ENCODE assay signal across 8 mouse cellular contexts in the genomic region with DNA sequence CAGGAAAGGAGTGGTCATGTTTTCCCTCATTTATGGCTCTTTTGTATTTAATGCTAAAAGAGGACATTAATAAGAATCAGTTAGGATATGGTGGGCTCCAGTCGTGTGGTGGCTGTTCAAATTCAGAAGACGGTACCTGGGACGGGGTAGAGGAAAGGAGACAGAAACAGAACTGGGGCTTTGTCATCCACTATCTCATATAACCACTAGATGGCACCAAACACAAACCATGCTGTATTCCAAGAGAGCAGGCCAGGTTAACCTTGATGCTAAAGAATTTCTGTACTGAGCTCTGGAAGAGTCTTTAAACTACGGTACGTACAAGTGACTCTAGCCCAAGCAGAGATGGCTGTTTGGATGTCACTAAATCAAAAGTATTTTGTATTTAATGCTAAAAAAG.
DNase-seq lines count a peak whose midpoint lies in the region; ATAC-seq lines count a peak whose summit lies in the region.

No protein-coding gene starts in this region.

- no peak overlapping the region for H3K27ac ChIP-seq in forebrain, embryonic 12.5 days
- no peak overlapping the region for H3K27ac ChIP-seq in midbrain, embryonic 13.5 days

- WGBS in forebrain, embryonic 12.5 days, result 46% methylated on average over 5 of the region's 5 CpGs
- 45% methylated on average over 5 of the region's 5 CpGs for WGBS in midbrain, embryonic 13.5 days

- H3K9ac ChIP-seq in forebrain, embryonic 12.5 days, result no peak overlapping the region
- no peak overlapping the region for H3K9ac ChIP-seq in midbrain, embryonic 13.5 days (replicated peaks)

- no peak overlapping the region for H3K4me2 ChIP-seq in forebrain, embryonic 12.5 days
- no peak overlapping the region for H3K4me2 ChIP-seq in midbrain, embryonic 13.5 days (replicated peaks)

- H3K36me3 ChIP-seq in forebrain, embryonic 12.5 days (replicated peaks), result no peaks in the 10 kb centered on the region
- H3K36me3 ChIP-seq in midbrain, embryonic 13.5 days, result no peaks in the 10 kb centered on the region

- no peaks in the 10 kb centered on the region for H3K27me3 ChIP-seq in forebrain, embryonic 12.5 days
- no peaks in the 10 kb centered on the region for H3K27me3 ChIP-seq in midbrain, embryonic 13.5 days

- H3K4me3 ChIP-seq in forebrain, embryonic 12.5 days (replicated peaks), result no peak overlapping the region
- H3K4me3 ChIP-seq in midbrain, embryonic 13.5 days (replicated peaks), result no peak overlapping the region

- no peaks in the 10 kb centered on the region for H3K9me3 ChIP-seq in forebrain, embryonic 12.5 days
- no peaks in the 10 kb centered on the region for H3K9me3 ChIP-seq in midbrain, embryonic 13.5 days

- no peak for DNase-seq in frontal cortex, postnatal 25 days (ENCODE audit: low spot score in 2 of 2)
- DNase-seq in urinary bladder, postnatal 14 days (ENCODE audit: low spot score), result peak; percentile 12
- DNase-seq in urinary bladder, postnatal 4 days (ENCODE audit: low spot score in 2 of 2), result no peak
- DNase-seq in kidney, adult 9 months, result peak; percentile 74
- no peak for DNase-seq in gastrocnemius, postnatal 4 days (ENCODE audit: low spot score in 2 of 2)

- peaks cover 15% of the 10 kb centered on the region; the same call in 1 of the 2 replicates for H3K4me1 ChIP-seq in forebrain, embryonic 12.5 days
- peaks cover 14% of the 10 kb centered on the region; the same call in 1 of the 2 replicates for H3K4me1 ChIP-seq in midbrain, embryonic 13.5 days (replicated peaks)

- ATAC-seq in frontal cortex, adult (ENCODE audit: low TSS enrichment), result peak; percentile 86
- ATAC-seq in forebrain, embryonic 12.5 days (ENCODE audit: low FRiP score), result peak; percentile 63; the same call in 1 of the 2 replicates
- peak; percentile 32; the same call in 1 of the 2 replicates for ATAC-seq in midbrain, embryonic 13.5 days

Comparison
In these comparisons a context has a peak if more than half of its experiments do, and no peak if none do; other contexts are left out.
1. DNase-seq: peak in urinary bladder, postnatal 14 days (single experiment) and kidney, adult 9 months (single experiment); none in frontal cortex, postnatal 25 days (0 of 2), urinary bladder, postnatal 4 days (0 of 2) and gastrocnemius, postnatal 4 days (0 of 2).
2. ATAC-seq: peak in every context shown above with its lines; median percentile 86 in frontal cortex, adult; 63 in forebrain, embryonic 12.5 days; 32 in midbrain, embryonic 13.5 days.